Mouse (Mus musculus) heart, embryonic 14.5 days (tissue): Measurements from ENCODE around the gene Chst5. TPM values are rescaled to one million over a fixed set of nuclear protein-coding genes. Genes with fewer than 3 reads are reported as not detected.

Experiments used
- ATAC-seq: fragments of 200-750 bp; cut with Nextera tagmentation; 2 replicates; pipeline ENCODE4 v1.8.0; 2017; ENCODE audit warnings: low read depth, moderate TSS enrichment; ENCODE audit not compliant: insufficient number of reproducible peaks, insufficient read depth, low FRiP score
- H3K27ac ChIP-seq, 2 experiments: fragments of 200-500 bp in 1 of 2; fragments of 300-500 bp in 1 of 2; sonication (generic) in 1 of 2; replicated peaks in 1 of 2; 2 replicates each; pipeline ENCODE4 v1.5.1; 2012 to 2014; ENCODE audit warnings: low read depth in 2 of 2, low read length in 2 of 2, control low read depth in 1 of 2, mild to moderate bottlenecking in 1 of 2, mixed read lengths in 1 of 2; ENCODE audit not compliant: control insufficient read depth in 1 of 2, insufficient read depth in 1 of 2
- H3K27me3 ChIP-seq: fragments of 300-500 bp; sonication (generic); 2 replicates; pipeline ENCODE4 v1.6.1; 2014; ENCODE audit warnings: mild to moderate bottlenecking, low read length, control low read depth; ENCODE audit not compliant: control insufficient read depth, insufficient read depth
- H3K36me3 ChIP-seq: fragments of 300-500 bp; sonication (generic); 2 replicates; pipeline ENCODE4 v1.6.1; 2014; ENCODE audit warnings: mild to moderate bottlenecking, control low read depth, low read length, mixed read lengths; ENCODE audit not compliant: control insufficient read depth, insufficient read depth
- H3K4me1 ChIP-seq, 2 experiments: fragments of 200-500 bp in 1 of 2; fragments of 300-500 bp in 1 of 2; sonication (generic) in 1 of 2; 2 replicates each; pipeline ENCODE4 v1.6.1; 2012 to 2014; ENCODE audit warnings: low read length in 2 of 2, control low read depth in 1 of 2, mixed read lengths in 1 of 2; ENCODE audit not compliant: control insufficient read depth in 2 of 2, insufficient read depth in 2 of 2
- H3K4me2 ChIP-seq: fragments of 300-500 bp; sonication (generic); 2 replicates; pipeline ENCODE4 v1.6.1; 2014; ENCODE audit warnings: mild to moderate bottlenecking, low read length
- H3K4me3 ChIP-seq, 2 experiments: fragments of 200-500 bp in 1 of 2; fragments of 300-500 bp in 1 of 2; sonication (generic) in 1 of 2; 2 replicates each; pipeline ENCODE4 v1.5.1; 2012 to 2014; ENCODE audit warnings: low read length in 2 of 2, mild to moderate bottlenecking in 2 of 2, control low read depth in 1 of 2, low read depth in 1 of 2, moderate library complexity in 1 of 2; ENCODE audit not compliant: control insufficient read depth in 1 of 2, insufficient read depth in 1 of 2
- H3K9ac ChIP-seq: fragments of 300-500 bp; sonication (generic); 2 replicates; pipeline ENCODE4 v1.6.1; 2014; ENCODE audit warnings: mild to moderate bottlenecking, low read length
- H3K9me3 ChIP-seq: fragments of 300-500 bp; sonication (generic); 2 replicates; pipeline ENCODE4 v1.6.1; 2016; ENCODE audit warnings: low read length, control low read depth; ENCODE audit not compliant: control insufficient read depth
- WGBS: fragments of 180-500 bp; shearing (Covaris S2); extraction: QIAGEN DNeasy Blood & Tissue Kit; methylation state at CpG from one replicate; pipeline ENCODE4 v1.1.7; 2014; 5-methylcytosine and 5-hydroxymethylcytosine counted together
- polyA plus RNA-seq: library from polyadenylated mRNA; unstranded; fragments of >200 nt; fragmentation: Nextera tagmentation; extraction: Ambion mirVana; gene quantifications from 2 replicates; pipeline ENCODE4 v1.2.1, GENCODE M21; 2014

The Chst5 gene
- polyA plus RNA-seq, 1 experiment from 2014 or later, result 0.12 TPM

DNA sequence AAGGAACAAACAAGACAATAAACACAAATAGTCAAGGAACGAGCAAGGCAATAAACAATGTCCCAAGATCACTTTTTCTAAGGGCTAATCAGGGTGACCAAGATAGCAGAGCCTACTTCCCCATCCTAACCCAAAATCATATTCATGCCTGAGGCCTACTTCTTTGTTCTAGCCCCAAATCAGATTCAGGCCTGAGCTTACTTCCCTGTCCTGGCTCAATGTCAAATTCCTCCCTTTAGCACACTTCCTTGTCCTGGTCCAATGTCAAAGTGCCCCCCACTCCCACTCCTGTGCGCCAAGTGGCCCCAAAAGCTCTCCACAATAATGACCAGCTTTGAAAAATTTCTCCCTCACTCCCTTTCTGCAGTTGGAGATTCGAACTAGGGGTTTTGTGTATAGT, 26.9 kb upstream of the Chst5 start:
- Histone ChIP-seq H3K36me3 (0 out of 2 replicates have a peak, but pooled peaks cover 1% of the 10 kb centered on the region), H3K4me3 (no peak overlapping the region), H3K9ac (no peak overlapping the region), H3K9me3 (no peaks in the 10 kb centered on the region), H3K27me3 (no peaks in the 10 kb centered on the region), H3K4me1 (peaks cover 7 to 22% of the 10 kb centered on the region in 2 experiments), H3K4me2 (no peak overlapping the region), H3K27ac (no peak overlapping the region)
- WGBS, result 65% methylated on average over 3 of the region's 3 CpGs
- ATAC-seq, result no peak

DNA sequence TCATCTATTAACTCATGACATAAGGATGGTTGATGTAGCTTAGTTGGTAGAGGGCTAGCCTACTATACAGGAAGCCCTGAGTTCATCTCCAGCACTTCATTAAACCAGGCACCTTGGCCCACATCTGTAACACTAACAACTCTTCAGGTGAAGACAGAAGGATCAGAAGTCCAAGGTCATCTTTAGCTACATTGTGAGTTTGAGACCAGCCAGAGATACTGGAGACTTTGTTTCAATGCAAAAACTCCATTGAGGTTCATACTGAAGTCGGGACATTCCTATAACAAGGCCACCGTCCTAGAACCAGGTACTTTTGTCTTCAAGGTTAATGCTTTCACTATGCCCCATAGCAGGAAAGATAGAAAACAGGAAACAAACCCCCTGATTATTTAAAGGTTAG, 24.0 kb upstream of the Chst5 start:
- 83% methylated on average over 2 of the region's 2 CpGs for WGBS
- no peaks in the 10 kb centered on the region for H3K9me3 ChIP-seq
- peak overlapping the region; percentile 98 for H3K4me2 ChIP-seq

DNA sequence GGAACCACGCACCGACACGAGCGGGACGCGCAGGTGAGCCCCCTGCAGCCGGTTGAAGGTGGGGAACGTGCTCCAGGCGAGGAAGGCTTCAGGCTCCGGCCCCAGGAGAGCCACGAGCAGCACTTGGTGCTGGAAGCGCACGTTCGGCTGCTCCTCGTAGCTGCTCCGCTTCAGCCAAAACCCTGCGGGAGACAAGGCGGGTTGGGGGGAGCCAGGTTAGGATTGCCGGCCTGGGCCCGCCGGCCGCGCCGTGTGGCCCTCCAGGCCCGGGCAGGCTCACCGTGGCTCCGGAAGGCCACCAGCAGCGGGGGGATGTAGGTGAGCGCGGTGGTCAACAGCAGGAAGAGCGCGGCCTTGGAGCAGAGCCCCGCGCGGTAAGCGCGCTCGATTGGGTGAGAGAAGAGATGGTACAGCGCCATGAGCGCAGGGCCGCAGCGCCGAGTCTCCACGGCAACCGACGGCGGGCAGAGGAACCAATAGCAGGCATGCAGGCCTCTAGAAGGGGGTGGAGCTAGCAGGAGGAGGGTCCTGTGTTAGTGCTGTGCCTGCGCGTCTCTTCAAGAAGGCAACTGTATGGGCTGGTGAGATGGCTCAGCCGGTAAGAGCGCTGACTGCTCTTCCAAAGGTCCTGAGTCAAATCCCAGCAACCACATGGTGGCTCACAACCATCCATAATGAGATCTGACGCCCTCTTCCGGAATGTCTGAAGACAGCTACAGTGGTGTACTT, 23.3 kb upstream of the Chst5 start, which contains the start of gene Tmem231:
Tmem231 (minus strand) TSS at position 534 of the 729 bp plus-strand sequence.
- WGBS, result under 1% methylated on average over 52 of the region's 53 CpGs
- Histone ChIP-seq H3K36me3 (no peaks in the 10 kb centered on the region), H3K9me3 (no peaks in the 10 kb centered on the region), H3K27me3 (no peaks in the 10 kb centered on the region), H3K4me3 (peak within 1 kb of the TSS; percentile 69 to 75), H3K4me2 (peak within 1 kb of the TSS; percentile 98), H3K4me1 (peaks cover 0 to 5% of the 10 kb centered on the region in 2 experiments; a peak in 2 of 4 replicates), H3K27ac (no peak within 1 kb of the TSS; a peak in 1 of 4 replicates), H3K9ac (peak within 1 kb of the TSS; percentile 75)
- ATAC-seq, result peak; percentile 98

More for the DNA sequence above, 24.0 kb upstream of the Chst5 start:
- ATAC-seq, result no peak
- peaks cover 0 to 5% of the 10 kb centered on the region in 2 experiments; a peak in 2 of 4 replicates for H3K4me1 ChIP-seq
- no peak overlapping the region for H3K9ac ChIP-seq
- H3K27me3 ChIP-seq, result no peaks in the 10 kb centered on the region
- no peak overlapping the region for H3K4me3 ChIP-seq
- H3K27ac ChIP-seq, result no peak overlapping the region
- H3K36me3 ChIP-seq, result no peaks in the 10 kb centered on the region

DNA sequence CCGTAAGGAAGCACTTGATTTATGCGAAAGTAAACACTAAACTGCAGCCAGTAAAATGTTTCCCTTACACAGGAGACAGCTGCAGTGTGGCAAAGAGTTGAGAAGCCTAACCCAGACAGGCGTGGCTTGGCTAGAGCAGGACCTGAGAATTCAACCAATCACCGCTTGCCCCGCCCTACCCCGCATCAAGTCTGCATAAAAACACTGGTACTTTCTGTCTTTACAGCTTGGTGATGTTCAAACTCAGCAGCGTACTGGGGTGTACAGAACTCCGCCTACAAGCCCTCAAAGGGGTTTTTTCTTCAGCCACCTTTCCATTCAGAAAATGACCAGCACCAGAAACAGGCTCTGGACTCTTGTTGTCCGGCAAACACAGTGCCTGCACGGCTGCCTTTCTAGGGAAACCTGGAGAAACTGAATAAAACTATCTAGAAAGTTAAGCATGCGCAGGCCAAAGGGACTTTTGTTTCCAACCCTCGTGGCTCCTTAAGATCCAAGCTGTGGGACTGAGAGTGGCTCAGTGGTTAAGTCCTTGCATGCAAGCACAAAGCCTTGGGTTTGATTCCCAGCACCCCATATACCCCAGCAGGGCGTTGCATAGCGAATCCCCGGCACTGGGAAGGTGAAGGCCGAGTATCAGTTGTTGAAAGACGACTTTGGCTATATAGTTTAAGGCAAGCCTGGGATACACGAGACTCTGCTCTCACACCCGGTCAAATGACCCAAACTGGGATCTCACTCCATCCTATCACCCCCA, 22.5 kb upstream of the Chst5 start:
- H3K9me3 ChIP-seq, result no peaks in the 10 kb centered on the region
- no peak for ATAC-seq
- WGBS, result 36% methylated on average over 19 of the region's 19 CpGs

DNA sequence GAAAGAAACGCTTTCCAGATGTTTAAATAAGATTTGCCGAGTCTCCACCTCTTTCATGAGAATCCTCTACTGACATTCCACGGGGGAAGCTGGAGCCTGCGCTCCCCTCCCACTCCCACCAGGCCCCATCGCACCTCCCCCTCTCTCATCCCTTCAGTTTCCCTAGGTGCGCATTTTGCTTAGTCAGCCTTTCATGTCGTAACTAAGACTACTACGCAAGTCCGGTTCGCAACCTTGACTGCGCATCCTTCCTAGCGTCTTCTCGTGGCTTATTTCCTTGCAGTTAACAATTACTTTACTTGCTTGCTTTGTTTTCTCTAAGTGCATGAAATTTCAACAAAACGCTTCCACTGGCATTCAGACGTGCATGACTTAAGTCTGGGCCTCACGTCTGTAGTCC, 21.5 kb upstream of the Chst5 start:
- Histone ChIP-seq H3K36me3 (no peaks in the 10 kb centered on the region), H3K4me3 (no peak overlapping the region), H3K9me3 (no peaks in the 10 kb centered on the region), H3K4me2 (no peak overlapping the region), H3K9ac (no peak overlapping the region), H3K4me1 (peaks cover 0 to 5% of the 10 kb centered on the region in 2 experiments; a peak in 2 of 4 replicates), H3K27ac (no peak overlapping the region), H3K27me3 (no peaks in the 10 kb centered on the region)
- no peak for ATAC-seq
- 83% methylated on average over 16 of the region's 16 CpGs for WGBS

More for the DNA sequence above, 22.5 kb upstream of the Chst5 start:
- H3K36me3 ChIP-seq, result no peaks in the 10 kb centered on the region
- H3K4me1 ChIP-seq, result peaks cover 0 to 5% of the 10 kb centered on the region in 2 experiments; a peak in 2 of 4 replicates
- peak overlapping the region; percentile 69 to 75 for H3K4me3 ChIP-seq
- H3K4me2 ChIP-seq, result peak overlapping the region; percentile 98
- H3K9ac ChIP-seq, result peak overlapping the region; percentile 75
- no peaks in the 10 kb centered on the region for H3K27me3 ChIP-seq
- no peak overlapping the region for H3K27ac ChIP-seq

DNA sequence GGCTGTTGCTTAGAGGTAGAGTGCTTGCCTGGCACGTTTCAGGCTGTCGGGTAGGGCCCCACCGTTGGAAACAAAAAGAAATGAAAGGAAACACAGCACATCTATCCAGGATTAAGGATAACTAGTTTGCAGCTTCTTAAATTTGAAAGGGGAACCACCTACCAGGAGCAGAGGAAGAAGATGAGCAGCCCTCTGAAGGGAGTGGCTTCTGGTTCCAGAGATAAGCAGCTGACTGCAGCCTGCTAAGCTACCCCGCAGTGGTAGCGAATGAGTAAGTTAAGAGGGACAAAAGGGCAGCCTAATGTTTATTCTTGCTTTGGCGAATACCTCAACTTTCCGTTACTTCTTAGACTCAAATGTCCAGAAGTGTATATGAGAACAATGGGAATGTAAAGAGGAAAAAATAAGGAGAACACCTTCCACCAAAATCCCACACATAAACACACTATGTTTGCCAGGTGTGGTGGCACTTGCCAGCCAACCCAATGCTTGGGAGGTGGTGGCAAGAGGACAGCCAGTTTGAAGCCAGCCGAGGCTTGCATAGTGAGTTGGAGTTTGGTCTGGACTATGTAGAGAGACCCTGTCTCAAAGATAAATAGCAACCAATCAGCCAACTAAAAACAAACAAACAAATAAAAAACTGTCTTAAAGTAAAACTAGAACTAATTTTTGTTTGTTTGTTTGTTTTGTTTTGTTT, 19.5 kb upstream of the Chst5 start:
- WGBS, result 40% methylated on average over 8 of the region's 8 CpGs
- no peak for ATAC-seq
- no peak overlapping the region for H3K9ac ChIP-seq

DNA sequence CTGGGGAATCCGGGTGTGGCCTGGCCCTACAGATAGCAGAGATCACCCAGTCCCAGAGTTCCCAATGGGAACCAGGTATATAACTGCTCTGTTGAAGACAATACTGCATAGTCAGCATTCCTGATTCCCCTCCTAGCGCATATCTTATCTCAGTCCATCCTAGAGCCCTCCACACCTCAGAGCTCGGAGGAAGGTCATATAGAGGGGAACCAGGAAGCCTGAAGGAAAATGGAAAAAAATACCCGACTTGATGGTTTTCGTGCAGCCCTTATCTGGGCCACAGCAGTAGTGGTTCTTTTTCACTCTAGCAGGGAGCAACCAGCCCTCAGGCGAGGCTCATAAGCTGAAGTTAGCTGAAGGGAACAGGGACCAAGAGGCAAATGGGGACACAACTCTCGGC, 14.7 kb upstream of the Chst5 start:
- Histone ChIP-seq H3K27ac (no peak overlapping the region), H3K4me3 (no peak overlapping the region), H3K4me2 (no peak overlapping the region), H3K9me3 (no peaks in the 10 kb centered on the region), H3K4me1 (peaks cover 3 to 6% of the 10 kb centered on the region in 2 experiments; a peak in 3 of 4 replicates), H3K36me3 (no peaks in the 10 kb centered on the region), H3K27me3 (no peaks in the 10 kb centered on the region), H3K9ac (no peak overlapping the region)
- 24% methylated on average over 7 of the region's 7 CpGs for WGBS
- no peak for ATAC-seq

More for the DNA sequence above, 19.5 kb upstream of the Chst5 start:
- Histone ChIP-seq H3K4me1 (peaks cover 0 to 10% of the 10 kb centered on the region in 2 experiments; a peak in 3 of 4 replicates), H3K27me3 (no peaks in the 10 kb centered on the region), H3K4me2 (no peak overlapping the region), H3K4me3 (no peak overlapping the region), H3K36me3 (no peaks in the 10 kb centered on the region), H3K27ac (no peak overlapping the region), H3K9me3 (no peaks in the 10 kb centered on the region)
